Mouse (Mus musculus) left cerebral cortex, postnatal 36 days (tissue): Measurements from ENCODE around the gene Gatb. TPM values are rescaled to one million over a fixed set of nuclear protein-coding genes. Genes with fewer than 3 reads are reported as not detected.

Experiments used
- DNase-seq, 2 experiments: peaks; one replicate each; pipeline ENCODE4 v3.0.0; 2021 to 2022; ENCODE audit warnings: low spot score in 2 of 2, mixed read lengths in 1 of 2
- intact Hi-C: fragments of 180-260 bp; cut with DNase I; formaldehyde crosslinking; loops from one replicate; pipeline ENCODE4 v1.15.1; 2025
- total RNA-seq, 2 experiments: library from RNA; stranded (reverse); gene quantifications; 2 replicates each; pipeline ENCODE4 v1.2.3; 2021

Gatb gene
- total RNA-seq, 2 experiments from 2014 or later = 21.9 to 23.5 TPM

DNA sequence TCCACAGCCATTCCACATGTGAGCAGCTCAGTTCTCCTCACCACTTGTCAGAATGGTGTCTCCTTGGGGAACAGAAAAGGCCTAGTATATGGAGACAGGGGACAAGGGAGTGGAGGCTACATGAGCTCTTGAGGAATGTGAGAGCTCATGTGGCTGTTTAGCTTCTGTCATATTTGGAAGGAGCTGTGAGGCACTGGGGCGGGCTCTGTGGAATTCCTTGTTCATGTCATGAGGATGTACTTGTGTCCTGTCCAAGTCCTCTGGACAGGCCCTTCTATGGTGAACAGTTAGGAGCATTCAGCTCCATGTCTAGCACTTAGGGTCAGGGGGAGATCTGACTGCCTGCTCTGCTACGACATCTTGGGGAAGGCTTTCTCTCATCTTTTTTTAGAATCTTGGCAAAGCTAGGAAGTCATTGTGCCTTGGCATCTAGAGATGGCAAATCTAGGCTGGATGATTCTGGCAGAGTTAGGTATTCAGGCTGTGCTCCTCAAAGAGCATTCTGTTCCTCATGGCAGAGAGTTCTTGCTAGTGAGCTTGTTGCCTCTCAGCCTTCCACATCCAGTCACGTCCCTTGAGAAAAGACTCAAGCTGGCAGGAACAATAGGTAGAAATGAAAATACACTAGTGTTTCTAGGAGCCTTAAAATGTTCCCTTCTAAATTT lies 16.3 kb downstream of the Gatb start:
- DNase-seq = peak in 1 of 2 experiments; percentile 38
- intact Hi-C loops = no loop called here

DNA sequence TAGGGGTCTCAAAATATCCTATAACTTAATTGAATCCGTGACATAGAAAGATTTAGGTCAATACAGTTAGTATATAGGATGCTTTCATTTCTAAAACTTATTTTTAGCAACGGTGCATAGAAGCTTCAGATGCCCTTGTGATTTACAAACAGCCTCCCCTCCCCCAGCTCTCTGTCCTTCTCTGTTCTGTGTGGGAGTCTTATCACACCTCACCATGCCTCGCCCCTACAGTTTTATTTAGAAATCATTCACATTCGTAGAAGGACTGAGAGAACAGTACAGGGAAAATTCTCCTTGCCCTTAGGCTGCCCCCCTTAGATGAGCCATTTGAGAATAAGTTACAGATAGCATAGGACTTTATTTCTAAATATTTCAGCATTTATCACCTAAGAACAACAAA lies 18.1 kb downstream of the Gatb start:
- no peak for DNase-seq
- intact Hi-C loops = no loop called here

- intact Hi-C loops = no loop called here
Measured at GRCm38 (mm10) chr3:85592640-85593252, 18.8 kb downstream of the Gatb start.

GRCm38 (mm10) chr3:85594452-85594851 lies 20.5 kb downstream of the Gatb start:
- intact Hi-C loops = no loop called here

More at GRCm38 (mm10) chr3:85592640-85593252, 18.8 kb downstream of the Gatb start:
- no peak for DNase-seq

DNA sequence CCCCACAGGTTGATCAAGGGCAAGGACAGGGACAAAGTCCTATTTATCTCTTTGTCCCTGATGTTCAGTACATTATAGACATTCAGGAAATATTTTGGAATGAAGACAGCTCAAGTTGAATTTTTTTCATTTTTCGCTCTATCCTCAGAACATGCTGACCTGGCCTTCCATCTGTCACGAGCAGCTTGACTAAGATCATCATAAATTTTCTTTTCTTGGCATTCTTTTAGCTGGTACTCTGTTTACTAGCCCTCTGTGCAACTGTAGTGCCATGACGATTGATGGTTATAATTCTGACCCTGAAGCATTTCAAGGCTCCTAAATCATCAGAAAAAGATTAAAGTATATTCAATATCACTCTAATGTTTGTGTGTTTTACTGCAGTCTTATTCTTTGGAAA lies 25.6 kb downstream of the Gatb start:
- intact Hi-C loops = no loop called here
- no peak for DNase-seq

More at GRCm38 (mm10) chr3:85594452-85594851, 20.5 kb downstream of the Gatb start:
- DNase-seq = no peak

DNA sequence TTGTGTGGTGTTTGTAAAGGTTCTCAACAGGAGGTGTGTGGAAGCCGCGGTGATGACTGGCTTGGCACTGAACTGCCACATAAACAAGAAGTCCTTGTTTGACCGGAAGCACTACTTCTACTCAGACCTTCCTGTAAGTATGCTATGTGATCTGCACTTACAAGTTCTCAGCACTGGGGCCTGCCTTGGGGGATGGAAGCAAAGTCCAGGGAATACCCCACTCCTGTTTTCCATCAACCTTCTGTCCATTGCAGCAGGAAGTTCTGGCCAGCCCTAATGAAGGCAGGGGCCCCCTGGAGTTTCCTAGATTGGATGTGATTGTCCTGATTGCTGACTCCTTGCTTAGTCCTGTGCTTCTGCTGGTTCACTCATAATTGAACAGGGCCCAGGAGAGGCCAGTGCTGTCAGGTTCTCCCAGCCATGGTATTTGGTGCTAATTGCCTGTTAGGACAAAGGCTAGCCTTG lies 28.0 kb downstream of the Gatb start:
- no peak for DNase-seq
- intact Hi-C loops = no loop called here

GRCm38 (mm10) chr3:85603811-85604210 lies 29.9 kb downstream of the Gatb start:
- intact Hi-C loops = no loop called here
- DNase-seq = no peak

GRCm38 (mm10) chr3:85606912-85607311 lies 33.0 kb downstream of the Gatb start:
- DNase-seq = no peak
- intact Hi-C loops = no loop called here

DNA sequence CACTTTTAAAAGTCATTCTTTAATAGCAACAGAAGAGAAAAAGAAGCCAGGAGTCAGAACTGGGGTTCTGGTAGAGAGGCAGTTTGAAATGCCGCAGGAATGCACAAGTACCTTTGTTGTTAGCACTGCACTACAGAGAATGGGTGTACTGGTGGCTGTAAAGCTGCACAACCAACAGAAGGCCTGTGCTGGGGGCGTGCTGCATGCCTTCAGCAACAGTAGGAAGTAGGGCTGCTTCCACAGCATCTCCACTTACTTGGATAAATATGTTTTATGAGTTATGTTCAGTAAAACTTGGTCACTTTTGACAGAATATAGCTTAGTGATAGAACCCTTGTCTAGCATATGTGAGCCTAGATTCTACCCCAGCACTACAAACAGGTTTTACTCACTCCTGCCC lies 33.8 kb downstream of the Gatb start:
- DNase-seq = no peak

DNA sequence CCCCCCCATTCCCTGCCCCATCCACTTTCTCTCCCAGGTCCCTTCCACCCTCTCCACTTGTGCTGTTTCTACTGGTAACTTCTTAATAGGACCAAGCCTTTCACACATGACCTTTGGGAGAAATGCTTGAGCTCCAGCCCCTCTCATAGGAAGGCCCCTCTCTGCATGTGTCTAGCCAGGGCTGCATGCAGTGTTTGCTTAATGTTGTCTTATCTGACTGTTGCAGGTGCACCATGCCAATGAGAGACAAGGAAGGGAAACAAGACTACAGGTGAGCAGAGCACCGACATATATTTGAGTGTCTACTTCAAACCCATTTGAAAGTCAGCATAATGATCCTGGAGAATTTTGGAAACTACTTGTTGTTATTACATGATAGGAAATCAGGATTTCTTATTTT lies 42.5 kb downstream of the Gatb start:
- no peak for DNase-seq
- intact Hi-C loops = no loop called here

More for the DNA sequence above, 33.8 kb downstream of the Gatb start:
- intact Hi-C loops = no loop called here

- DNase-seq = peak in 1 of 2 experiments; percentile 17
- intact Hi-C loops = no loop called here
Measured at GRCm38 (mm10) chr3:85618885-85619284, 45.0 kb downstream of the Gatb start.

DNA sequence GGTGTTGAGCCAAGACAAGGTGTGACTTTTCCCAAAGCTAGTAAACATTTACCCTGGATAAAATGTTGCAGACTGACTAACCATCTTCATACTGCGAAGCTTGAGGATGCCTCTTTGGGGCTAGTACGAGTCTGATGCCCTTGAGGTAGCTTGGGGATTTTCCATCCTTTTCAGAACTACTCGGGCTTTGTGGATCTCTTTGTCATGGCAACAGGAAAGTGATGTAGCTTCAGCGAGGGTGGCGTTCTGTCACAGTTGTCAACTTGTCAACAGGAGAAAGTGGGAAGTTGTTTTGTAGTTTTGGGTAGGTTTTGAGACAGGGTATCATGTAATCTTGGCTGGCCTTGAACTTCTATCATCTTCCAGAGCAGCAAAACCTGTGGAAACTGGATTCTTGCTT lies 45.4 kb downstream of the Gatb start:
- intact Hi-C loops = no loop called here
- no peak for DNase-seq

DNA sequence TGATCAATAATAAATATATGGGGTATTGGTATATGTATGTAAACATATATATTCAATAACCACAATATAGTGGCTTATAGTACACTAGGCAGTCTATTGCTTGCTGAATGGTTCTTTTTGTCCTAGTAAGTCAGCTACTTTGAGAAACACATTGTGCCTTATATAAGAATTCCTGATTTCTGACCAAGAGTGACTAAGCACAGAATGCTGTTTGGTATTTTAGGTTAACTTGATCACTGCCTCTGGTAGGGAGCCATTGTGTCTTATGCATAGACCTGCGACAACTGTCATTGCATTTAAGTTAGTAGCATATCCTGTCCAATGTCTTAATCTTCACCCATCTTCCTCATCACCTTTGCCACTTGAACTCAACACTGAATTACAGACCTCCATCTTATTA lies 45.8 kb downstream of the Gatb start:
- DNase-seq = no peak
- intact Hi-C loops = no loop called here

DNA sequence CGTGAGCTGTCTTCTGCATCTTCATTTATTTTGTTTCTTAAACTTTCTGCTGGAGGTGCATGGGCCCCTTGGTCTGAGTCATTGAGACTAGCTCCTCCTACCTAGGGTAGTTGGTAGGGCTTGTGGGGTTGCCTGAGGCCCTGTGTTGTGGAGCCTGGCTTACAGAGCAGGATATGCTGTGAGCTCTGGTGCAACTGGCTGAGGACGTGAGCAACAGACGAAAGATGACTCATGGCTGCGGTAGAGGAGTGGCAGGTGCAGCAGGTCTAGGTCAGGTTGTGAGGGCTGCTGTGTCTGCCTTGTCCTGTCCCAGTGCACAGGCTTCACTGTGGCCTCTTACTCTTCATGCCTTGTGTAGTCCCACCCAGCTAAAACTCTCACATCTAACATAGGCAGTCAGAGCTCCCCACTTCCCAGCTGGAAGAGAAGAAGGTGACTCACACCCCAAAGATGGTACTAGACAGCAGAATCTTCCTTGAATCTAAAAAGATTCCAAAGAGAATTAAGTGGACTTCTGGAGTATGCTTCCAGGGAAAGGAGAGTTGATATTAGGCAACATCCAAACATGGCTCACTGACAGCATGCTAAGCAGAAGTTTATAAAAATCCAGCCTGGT lies 56.1 kb downstream of the Gatb start:
- DNase-seq = no peak
- intact Hi-C loops = no loop called here

GRCm38 (mm10) chr3:85633733-85634132 lies 59.8 kb downstream of the Gatb start:
- DNase-seq = no peak
- intact Hi-C loops = no loop called here

DNA sequence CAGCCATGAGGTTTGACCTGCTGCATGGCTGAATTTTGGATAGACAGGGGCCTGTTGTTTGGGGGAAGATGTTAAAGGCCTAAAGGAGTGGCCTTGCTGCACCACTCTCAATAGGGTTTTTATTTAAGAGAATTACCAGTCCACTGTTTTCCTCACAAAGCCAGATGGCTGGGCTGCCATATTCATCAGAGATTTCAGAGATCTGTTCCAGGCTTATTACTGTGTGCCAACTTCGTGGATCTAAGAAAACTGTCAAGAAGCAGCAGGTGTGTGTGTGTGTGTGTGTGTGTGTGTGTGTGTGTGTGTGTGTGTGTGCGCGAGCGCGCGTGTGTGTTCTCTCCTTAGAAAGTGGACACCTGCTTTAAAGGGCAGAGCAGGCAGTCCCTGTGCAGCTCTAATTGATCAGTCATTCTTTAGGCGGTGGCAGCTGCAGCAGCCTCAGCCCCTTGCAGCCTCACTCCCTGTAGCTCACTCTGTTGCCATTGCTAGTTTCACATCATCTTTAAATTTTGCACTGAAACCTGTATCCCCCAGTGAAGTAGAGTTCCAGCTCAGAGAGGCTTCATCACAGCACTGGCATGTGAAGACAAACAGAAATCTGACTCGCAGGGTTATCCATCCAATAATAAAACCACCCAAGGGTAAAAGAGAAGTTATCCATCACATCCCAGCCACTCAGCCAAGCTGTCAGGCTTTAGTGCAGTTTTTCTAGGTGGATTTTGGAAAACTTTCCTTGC lies 60.6 kb downstream of the Gatb start:
- no peak for DNase-seq
- intact Hi-C loops = no loop called here

GRCm38 (mm10) chr3:85635126-85635419 lies 61.2 kb downstream of the Gatb start:
- intact Hi-C loops = no loop called here
- DNase-seq = no peak

DNA sequence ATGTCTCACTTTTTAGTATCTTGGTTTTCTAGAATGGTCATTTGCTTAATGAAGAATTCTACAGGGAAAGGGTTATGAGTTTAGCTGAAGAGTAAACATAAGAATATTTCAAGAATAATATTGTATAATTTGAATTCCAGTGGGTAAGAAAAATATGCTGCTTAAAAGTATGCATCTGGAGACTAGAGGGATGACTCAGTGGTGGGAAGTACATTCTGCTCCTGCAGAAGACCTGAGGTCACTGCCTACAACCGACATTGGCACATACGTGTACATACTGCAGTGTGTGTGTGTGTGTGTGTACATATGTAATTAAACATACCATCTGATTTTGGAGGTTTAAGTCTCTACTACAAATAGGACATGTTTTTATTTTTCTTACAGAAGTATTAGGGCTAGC lies 61.7 kb downstream of the Gatb start:
- intact Hi-C loops = no loop called here
- no peak for DNase-seq

DNA sequence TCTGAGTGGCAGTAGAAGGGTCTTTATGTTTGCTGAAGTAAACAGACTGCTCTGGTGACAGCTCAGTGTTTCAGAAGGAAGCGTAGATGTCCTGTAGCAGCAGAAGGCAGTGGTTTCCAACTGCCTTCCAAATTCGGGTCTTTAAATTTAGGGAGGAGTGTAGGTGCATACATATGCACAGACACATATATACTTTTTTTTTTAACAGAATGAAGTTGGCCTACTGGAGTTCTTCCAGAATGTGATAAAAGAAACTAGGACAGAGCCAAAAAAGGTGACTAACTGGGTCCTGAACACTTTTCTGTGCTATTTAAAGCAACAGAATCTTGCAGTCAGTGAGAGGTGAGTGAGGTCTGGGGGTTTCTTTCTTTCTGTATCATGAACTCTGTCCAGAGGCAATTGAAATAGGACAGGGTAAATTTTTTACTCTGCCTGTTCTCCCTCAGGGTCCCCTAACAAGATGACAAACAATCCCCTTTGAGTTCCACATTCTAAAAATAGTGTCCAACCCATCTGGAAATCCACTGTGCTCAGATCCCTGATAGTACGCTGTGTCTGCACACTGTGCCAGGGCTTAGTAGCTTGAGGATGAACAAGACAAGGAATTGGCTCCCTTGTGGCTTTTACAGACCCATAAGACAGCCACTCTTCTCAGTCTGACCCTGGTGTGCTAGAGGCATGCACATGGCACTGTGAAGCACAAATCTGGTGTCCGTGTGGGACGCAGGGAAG lies 63.0 kb downstream of the Gatb start:
- intact Hi-C loops = no loop called here
- peak in 1 of 2 experiments; percentile 59 for DNase-seq

DNA sequence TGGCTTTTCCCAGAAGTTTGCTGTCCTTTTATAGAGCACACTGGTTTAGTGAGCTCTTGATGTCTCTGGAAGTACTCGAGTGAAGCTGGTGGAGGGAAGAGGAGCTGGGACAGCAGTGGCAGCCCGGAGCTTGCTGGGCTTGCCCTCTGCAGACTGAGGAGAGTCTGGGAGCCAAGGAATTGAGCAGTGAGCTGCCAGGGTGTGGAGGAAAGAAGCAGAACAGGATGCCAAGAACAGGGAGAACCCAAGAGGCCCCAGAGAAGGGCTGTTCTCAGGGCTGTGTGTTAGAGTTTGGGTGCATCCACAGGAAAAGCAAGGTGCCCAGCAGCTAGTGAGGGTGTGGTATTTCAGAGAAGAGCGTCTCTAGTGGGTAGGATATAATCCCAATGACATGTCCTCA lies 67.8 kb downstream of the Gatb start:
- intact Hi-C loops = no loop called here
- DNase-seq = no peak
